Comparison of ENCODE assay signal across 11 mouse cellular contexts in the genomic region with DNA sequence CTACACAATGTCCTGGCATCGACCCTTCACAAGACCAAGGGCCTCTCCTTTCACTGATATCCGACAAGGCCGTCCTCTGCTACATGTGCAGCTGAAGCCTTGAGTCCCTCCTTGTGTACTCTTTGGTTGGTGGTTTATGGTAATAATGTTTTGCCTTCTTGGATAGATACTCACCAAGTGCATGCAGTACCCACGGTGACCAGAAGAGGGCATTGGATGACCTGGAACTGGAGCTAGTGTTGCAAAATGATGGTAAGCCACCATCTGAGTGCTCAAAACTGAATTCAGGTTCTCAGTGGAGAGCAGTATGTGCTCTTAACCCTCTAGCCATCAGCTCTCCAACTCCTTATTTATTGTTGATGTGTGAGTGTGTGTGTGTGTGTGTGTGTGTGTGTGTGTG.
DNase-seq lines count a peak whose midpoint lies in the region; ATAC-seq and TF ChIP-seq lines count a peak whose summit lies in the region.
"Had no signal": no experiment of that assay in that cellular context is flagged by ENCODE, and none has a peak within 500 bp of the region (broad histone marks: within the 10 kb centered on the region; RNA-seq: fewer than 3 reads in every experiment).

No protein-coding gene starts in this region.

- no peak for ATAC-seq in cerebellum, adult (ENCODE audit: insufficient number of reproducible peaks, low FRiP score, low TSS enrichment)
- ATAC-seq in G1E (ENCODE audit: extremely low read depth, insufficient number of reproducible peaks, low FRiP score, poor library complexity, severe bottlenecking), result no peak
- no peak for ATAC-seq in embryonic facial prominence, embryonic 11.5 days (replicated peaks; ENCODE audit: insufficient number of reproducible peaks, low FRiP score, low TSS enrichment, low read depth)
- ATAC-seq in megakaryocyte-erythroid progenitor cell, adult 5-6 weeks (replicated peaks; ENCODE audit: low FRiP score, low TSS enrichment, poor library complexity, severe bottlenecking), result no peak

- no peak overlapping the region for H3K27ac ChIP-seq in layer of hippocampus, adult 2 months
- no peak overlapping the region for H3K27ac ChIP-seq in embryonic facial prominence, embryonic 11.5 days (replicated peaks; ENCODE audit: low read depth, low read length)
- H3K27ac ChIP-seq: embryonic facial prominence, embryonic 15.5 days; hindbrain, embryonic 14.5 days had no signal

- no peaks in the 10 kb centered on the region for H3K36me3 ChIP-seq in G1E (replicated peaks)
- no peaks in the 10 kb centered on the region for H3K36me3 ChIP-seq in embryonic facial prominence, embryonic 11.5 days (replicated peaks; ENCODE audit: control insufficient read depth, insufficient read depth, low read depth, low read length)
- H3K36me3 ChIP-seq: embryonic facial prominence, embryonic 15.5 days had no signal

- no peaks in the 10 kb centered on the region for H3K4me1 ChIP-seq in G1E (ENCODE audit: insufficient read depth, low read depth, low read length)
- H3K4me1 ChIP-seq in embryonic facial prominence, embryonic 11.5 days (ENCODE audit: control insufficient read depth, insufficient read depth, low read length), result no peaks in the 10 kb centered on the region
- H3K4me1 ChIP-seq: embryonic facial prominence, embryonic 15.5 days had no signal

- no peak overlapping the region for H3K4me3 ChIP-seq in layer of hippocampus, adult 2 months
- H3K4me3 ChIP-seq in G1E (ENCODE audit: low read depth, low read length), result no peak overlapping the region
- H3K4me3 ChIP-seq in embryonic facial prominence, embryonic 11.5 days (ENCODE audit: low read depth, low read length), result no peak overlapping the region
- H3K4me3 ChIP-seq: embryonic facial prominence, embryonic 15.5 days had no signal

- WGBS in embryonic facial prominence, embryonic 11.5 days, result 67% methylated on average over 4 of the region's 4 CpGs

- no peak overlapping the region for H3K9ac ChIP-seq in embryonic facial prominence, embryonic 11.5 days (replicated peaks; ENCODE audit: low read length)
- H3K9ac ChIP-seq: embryonic facial prominence, embryonic 15.5 days; hindbrain, embryonic 14.5 days had no signal

- H3K27me3 ChIP-seq in G1E (ENCODE audit: insufficient read depth, low read length), result no peaks in the 10 kb centered on the region
- H3K27me3 ChIP-seq in embryonic facial prominence, embryonic 11.5 days (ENCODE audit: control insufficient read depth, insufficient read depth, low read length), result no peaks in the 10 kb centered on the region
- H3K27me3 ChIP-seq: embryonic facial prominence, embryonic 15.5 days had no signal

- DNase-seq in cerebellum, adult 9-10 months, result peak; percentile 7
- DNase-seq in layer of hippocampus, adult 2 months (ENCODE audit: low spot score in 2 of 2), result no peak
- no peak for DNase-seq in layer of hippocampus, adult 9-10 months (ENCODE audit: low spot score)
- DNase-seq in G1E (ENCODE audit: low spot score), result no peak
- DNase-seq in embryonic facial prominence, embryonic 11.5 days (ENCODE audit: low spot score), result peak; percentile 4
- no peak for DNase-seq in layer of hippocampus, adult 11-12 months (ENCODE audit: low spot score)
- DNase-seq: gastrocnemius, postnatal 36 days had no signal

- TF ChIP-seq CTCF in layer of hippocampus, adult 2 months (conservative IDR thresholded peaks at IDR 0.05), result peak; percentile 53
- TF ChIP-seq CTCF in G1E (IDR thresholded peaks at IDR 0.05; ENCODE audit: low read depth, low read length), result 0 out of 2 replicates have a peak, but pooled peaks have one; percentile 9

- no peaks in the 10 kb centered on the region for H3K9me3 ChIP-seq in G1E (replicated peaks)
- H3K9me3 ChIP-seq in embryonic facial prominence, embryonic 11.5 days (replicated peaks; ENCODE audit: control insufficient read depth, low read length), result no peaks in the 10 kb centered on the region
- H3K9me3 ChIP-seq: embryonic facial prominence, embryonic 15.5 days had no signal

- no peak overlapping the region for H3K4me2 ChIP-seq in embryonic facial prominence, embryonic 11.5 days (ENCODE audit: low read depth, low read length)
- H3K4me2 ChIP-seq: embryonic facial prominence, embryonic 15.5 days; hindbrain, embryonic 14.5 days had no signal

Comparison
In these comparisons a context has a peak if more than half of its experiments do, and no peak if none do; other contexts are left out.
1. DNase-seq: peak in cerebellum, adult 9-10 months (single experiment) and embryonic facial prominence, embryonic 11.5 days (single experiment); none in layer of hippocampus, adult 2 months (0 of 2), layer of hippocampus, adult 9-10 months (single experiment), G1E (single experiment) and layer of hippocampus, adult 11-12 months (single experiment).